Mouse (Mus musculus) limb, embryonic 12.5 days (tissue): ENCODE measurements around the gene Olfr1222. TPM values are rescaled to one million over a fixed set of nuclear protein-coding genes. Genes with fewer than 3 reads are reported as not detected.

Experiments
- polyA plus RNA-seq: library from polyadenylated mRNA; unstranded; fragments of >200 nt; fragmentation: Nextera tagmentation; extraction: Ambion mirVana; gene quantifications from 2 replicates; pipeline ENCODE4 v1.2.1, GENCODE M21; 2016

Olfr1222 gene
- polyA plus RNA-seq, 1 experiment from 2014 or later = not detected

Other genes with a start within 250 kb of the Olfr1222 start
- gene Olfr1208, start 230.7 kb downstream of the Olfr1222 start, polyA plus RNA-seq = not detected in 2 replicates
- not detected in 2 replicates for gene Olfr1209, start 217.9 kb downstream of the Olfr1222 start, polyA plus RNA-seq
- not detected in 2 replicates for gene Olfr1211, start 194.9 kb downstream of the Olfr1222 start, polyA plus RNA-seq
- gene Olfr1212, start 179.1 kb downstream of the Olfr1222 start, polyA plus RNA-seq = not detected in 2 replicates
- gene Gm13762, start 152.8 kb downstream of the Olfr1222 start, polyA plus RNA-seq = not detected in 2 replicates
- gene Olfr1214, start 140.4 kb downstream of the Olfr1222 start, polyA plus RNA-seq = not detected in 2 replicates
- gene Olfr1215, start 126.1 kb downstream of the Olfr1222 start, polyA plus RNA-seq = not detected in 2 replicates
- not detected in 2 replicates for gene Olfr1216, start 114.7 kb downstream of the Olfr1222 start, polyA plus RNA-seq
- not detected in 2 replicates for gene Olfr1217, start 101.0 kb downstream of the Olfr1222 start, polyA plus RNA-seq
- not detected in 2 replicates for gene Olfr1218, start 71.9 kb downstream of the Olfr1222 start, polyA plus RNA-seq
- not detected in 2 replicates for gene Olfr1219, start 49.5 kb downstream of the Olfr1222 start, polyA plus RNA-seq
- gene Olfr1220, start 26.2 kb downstream of the Olfr1222 start, polyA plus RNA-seq = not detected in 2 replicates
- gene Olfr1221, start 15.8 kb downstream of the Olfr1222 start, polyA plus RNA-seq = not detected in 2 replicates
- not detected in 2 replicates for gene Olfr1223, start 18.5 kb upstream of the Olfr1222 start, polyA plus RNA-seq
- not detected in 2 replicates for gene Olfr1224-ps1, start 31.0 kb upstream of the Olfr1222 start, polyA plus RNA-seq
- not detected in 2 replicates for gene Olfr1225, start 41.6 kb upstream of the Olfr1222 start, polyA plus RNA-seq
- gene Olfr1226, start 67.0 kb upstream of the Olfr1222 start, polyA plus RNA-seq = not detected in 2 replicates
- not detected in 2 replicates for gene Olfr1228, start 121.0 kb upstream of the Olfr1222 start, polyA plus RNA-seq
- not detected in 2 replicates for gene Olfr1229, start 155.0 kb upstream of the Olfr1222 start, polyA plus RNA-seq
- not detected in 2 replicates for gene Olfr1230, start 164.2 kb upstream of the Olfr1222 start, polyA plus RNA-seq
- gene Olfr1231, start 174.0 kb upstream of the Olfr1222 start, polyA plus RNA-seq = not detected in 2 replicates
- not detected in 2 replicates for gene Olfr1232, start 196.6 kb upstream of the Olfr1222 start, polyA plus RNA-seq
- gene Olfr1233, start 209.3 kb upstream of the Olfr1222 start, polyA plus RNA-seq = not detected in 2 replicates
- gene Olfr1234, start 231.8 kb upstream of the Olfr1222 start, polyA plus RNA-seq = not detected in 2 replicates